Mouse (Mus musculus): Measurements from ENCODE around the gene Vmn2r120. TPM values are rescaled to one million over a fixed set of nuclear protein-coding genes. Genes with fewer than 3 reads are reported as not detected.
"Not testable (repeated sequence)": the region's sequence is repeated elsewhere in the genome, so short reads cannot be mapped to it uniquely, and the experiment has no call there.

Vmn2r120 gene
- polyA plus RNA-seq (2015; fragmentation: Nextera tagmentation; extraction: Ambion mirVana), result not detected in 2 replicates

DNA sequence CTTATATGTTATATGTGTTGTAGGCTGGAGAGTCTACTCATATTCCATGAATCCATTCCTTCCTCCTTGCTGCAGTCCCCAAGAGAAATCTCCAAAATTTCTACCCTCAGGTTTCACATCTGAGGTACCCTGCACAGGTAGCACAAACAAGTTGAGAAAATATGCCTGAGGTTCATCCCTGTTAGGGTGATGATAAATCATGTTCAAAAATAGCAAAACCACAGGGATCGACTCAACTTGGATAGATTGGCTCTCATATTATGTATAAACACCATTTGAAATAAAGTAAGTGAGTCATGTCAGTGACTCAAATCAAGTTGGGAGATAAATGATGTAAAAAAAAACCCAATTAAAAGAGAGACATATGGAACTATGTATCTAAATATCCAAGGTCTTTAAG, at the start of gene Vmn2r120:
Gene Vmn2r120 (minus strand): TSS at position 101 of the 400 bp plus-strand sequence.
- 92% methylated on average over 1 of the region's 1 CpGs for WGBS
- Histone ChIP-seq H3K36me3 (no peaks in the 10 kb centered on the region), H3K4me1 (replicated peaks) (no peaks in the 10 kb centered on the region), H3K9me3 (no peaks in the 10 kb centered on the region), H3K4me2 (no peak within 1 kb of the TSS), H3K27me3 (no peaks in the 10 kb centered on the region), H3K27ac (replicated peaks) (no peak within 1 kb of the TSS), H3K4me3 (no peak within 1 kb of the TSS), H3K9ac (no peak within 1 kb of the TSS)
- ATAC-seq (ENCODE audit: low FRiP score, low read depth), result no peak

DNA sequence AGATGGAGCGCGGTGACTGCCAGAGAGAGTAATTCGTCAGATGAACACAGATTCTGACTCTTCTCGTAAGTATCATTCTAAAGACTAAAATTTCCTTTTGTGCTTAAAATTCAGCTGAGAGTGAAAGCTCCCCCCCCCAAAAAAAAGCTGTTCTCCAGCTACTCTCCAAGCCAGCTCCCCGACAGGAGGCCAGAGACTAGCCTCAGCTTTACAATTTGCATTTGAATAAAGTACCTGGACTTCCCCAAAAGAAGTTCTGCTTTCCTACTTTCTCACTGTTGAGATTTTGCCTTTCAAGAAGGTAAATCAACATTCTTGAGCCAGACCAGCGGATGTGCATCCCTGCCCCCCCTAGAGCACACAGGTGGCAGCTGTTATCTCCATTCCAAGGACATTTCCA, 42.0 kb upstream of the Vmn2r120 start:
- H3K4me3 ChIP-seq; ATAC-seq (ENCODE audit: low FRiP score, low read depth); H3K4me2 ChIP-seq; H3K36me3 ChIP-seq; H3K9ac ChIP-seq; H3K9me3 ChIP-seq; H3K27me3 ChIP-seq; H3K4me1 ChIP-seq (replicated peaks); H3K27ac ChIP-seq (replicated peaks): not testable (repeated sequence)
- 85% methylated on average over 6 of the region's 6 CpGs for WGBS

DNA sequence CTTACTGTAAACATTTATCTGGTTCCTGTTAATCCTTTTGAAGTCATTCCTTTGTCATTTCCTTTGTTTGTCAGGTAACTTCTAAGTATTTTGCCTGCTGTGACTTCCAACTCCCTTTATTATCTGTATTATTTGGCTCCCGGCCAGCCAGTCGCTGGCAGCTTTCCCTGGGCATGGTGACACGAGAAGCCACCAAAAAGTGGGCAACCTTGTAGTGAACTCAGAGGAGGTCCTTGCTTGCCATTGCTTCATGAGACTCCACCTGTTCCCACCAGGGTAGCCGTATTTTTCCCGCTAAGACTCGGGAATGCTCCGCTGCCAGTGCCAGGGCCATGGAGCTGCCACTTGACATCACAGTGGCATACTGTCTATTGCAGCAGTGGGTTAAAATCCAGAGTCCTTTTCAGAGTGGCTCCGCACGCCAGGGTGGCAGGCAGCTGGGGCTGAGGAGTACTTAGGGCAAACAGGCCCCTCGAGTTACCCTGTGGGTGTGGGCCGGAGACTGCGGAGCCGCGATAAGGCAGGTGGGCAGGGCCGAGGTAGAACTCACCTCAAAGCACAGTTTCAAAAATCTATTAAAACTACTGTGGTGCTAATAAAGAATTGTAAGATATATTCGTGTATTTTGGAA, 28.9 kb upstream of the Vmn2r120 start:
- Histone ChIP-seq H3K4me3 (no peak overlapping the region), H3K4me2 (no peak overlapping the region), H3K9me3 (no peaks in the 10 kb centered on the region), H3K4me1 (replicated peaks) (no peaks in the 10 kb centered on the region), H3K9ac (no peak overlapping the region), H3K27ac (replicated peaks) (no peak overlapping the region), H3K27me3 (no peaks in the 10 kb centered on the region), H3K36me3 (no peaks in the 10 kb centered on the region)
- ATAC-seq (ENCODE audit: low FRiP score, low read depth), result no peak
- 75% methylated on average over 16 of the region's 16 CpGs for WGBS

Other genes with a start within 250 kb of the Vmn2r120 start
- gene Adgre1, start 186.8 kb downstream of the Vmn2r120 start, polyA plus RNA-seq (2015; fragmentation: Nextera tagmentation; extraction: Ambion mirVana), result 3.5 and 4.6 TPM in 2 replicates
- not detected in 2 replicates for gene Gm21834, start 196.7 kb upstream of the Vmn2r120 start, polyA plus RNA-seq (2015; fragmentation: Nextera tagmentation; extraction: Ambion mirVana)
- 3.5 and 3.7 TPM in 2 replicates for gene Cntnap5c, start 224.1 kb upstream of the Vmn2r120 start, polyA plus RNA-seq (2015; fragmentation: Nextera tagmentation; extraction: Ambion mirVana)

Data from hindbrain, embryonic 15.5 days (tissue).